Mouse (Mus musculus) MN1 (cell line): Measurements from ENCODE around the gene Camsap2.

Experiments used
- DNase-seq: peaks from one replicate; pipeline ENCODE4 v3.0.0-alpha.2; 2016; ENCODE audit warnings: low spot score

Gene Camsap2

GRCm38 (mm10) chr1:136223758-136224342 is 122.1 kb downstream of the Camsap2 start:
- no peak for DNase-seq

GRCm38 (mm10) chr1:136222386-136222785 is 123.5 kb downstream of the Camsap2 start:
- DNase-seq, result no peak

DNA sequence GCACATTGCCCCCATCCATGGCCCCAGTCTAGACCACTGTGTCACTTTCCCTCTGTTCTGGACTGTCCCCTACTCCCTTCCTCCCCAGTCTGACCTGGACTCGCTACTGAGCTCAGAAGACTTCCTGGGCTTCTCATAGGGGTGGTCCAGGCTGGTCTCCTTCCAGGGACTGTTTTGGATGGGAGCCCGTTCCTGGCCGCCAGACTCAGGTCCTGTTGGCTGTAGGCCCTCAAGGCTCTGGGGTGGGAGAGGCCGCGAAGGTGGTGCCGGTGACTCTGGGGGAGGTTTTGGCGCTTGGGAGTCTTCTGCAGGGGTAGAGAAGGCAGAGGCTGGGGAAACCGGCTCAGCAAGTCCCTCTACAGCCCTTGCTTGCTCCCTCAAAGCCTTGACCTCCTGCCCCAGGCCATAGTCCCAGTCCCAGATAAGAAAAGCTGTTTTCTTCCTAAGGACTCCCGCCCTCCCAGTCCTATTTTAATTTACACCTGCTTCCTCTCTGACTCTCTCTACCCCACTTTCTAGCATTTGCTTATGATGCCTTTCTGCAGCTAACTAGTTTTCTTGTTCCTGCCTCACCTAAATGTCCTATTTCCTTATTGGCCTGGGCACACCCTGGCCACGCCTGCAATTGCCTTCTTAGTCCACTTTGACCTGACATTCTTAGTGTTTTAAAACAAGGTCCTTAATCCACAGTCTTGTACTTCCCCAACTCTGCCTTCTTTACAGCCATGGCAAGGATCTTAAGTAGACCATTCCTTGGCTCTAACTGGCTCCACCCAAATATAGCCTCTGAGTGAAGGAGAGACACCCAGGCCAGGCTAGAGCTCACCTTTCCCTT is 125.7 kb downstream of the Camsap2 start:
- no peak for DNase-seq
